Mouse (Mus musculus): ENCODE measurements around the gene Polr2g. TPM values are rescaled to one million over a fixed set of nuclear protein-coding genes. Genes with fewer than 3 reads are reported as not detected.
A peak's percentile ranks its signal among the peaks of the same experiment; 100 is the strongest.
"Not testable (repeated sequence)": the region's sequence is repeated elsewhere in the genome, so short reads cannot be mapped to it uniquely, and the experiment has no call there.

The Polr2g gene
- total and polyA plus RNA-seq, 3 experiments: 53.4 to 56.3 (median 55.1) TPM

DNA sequence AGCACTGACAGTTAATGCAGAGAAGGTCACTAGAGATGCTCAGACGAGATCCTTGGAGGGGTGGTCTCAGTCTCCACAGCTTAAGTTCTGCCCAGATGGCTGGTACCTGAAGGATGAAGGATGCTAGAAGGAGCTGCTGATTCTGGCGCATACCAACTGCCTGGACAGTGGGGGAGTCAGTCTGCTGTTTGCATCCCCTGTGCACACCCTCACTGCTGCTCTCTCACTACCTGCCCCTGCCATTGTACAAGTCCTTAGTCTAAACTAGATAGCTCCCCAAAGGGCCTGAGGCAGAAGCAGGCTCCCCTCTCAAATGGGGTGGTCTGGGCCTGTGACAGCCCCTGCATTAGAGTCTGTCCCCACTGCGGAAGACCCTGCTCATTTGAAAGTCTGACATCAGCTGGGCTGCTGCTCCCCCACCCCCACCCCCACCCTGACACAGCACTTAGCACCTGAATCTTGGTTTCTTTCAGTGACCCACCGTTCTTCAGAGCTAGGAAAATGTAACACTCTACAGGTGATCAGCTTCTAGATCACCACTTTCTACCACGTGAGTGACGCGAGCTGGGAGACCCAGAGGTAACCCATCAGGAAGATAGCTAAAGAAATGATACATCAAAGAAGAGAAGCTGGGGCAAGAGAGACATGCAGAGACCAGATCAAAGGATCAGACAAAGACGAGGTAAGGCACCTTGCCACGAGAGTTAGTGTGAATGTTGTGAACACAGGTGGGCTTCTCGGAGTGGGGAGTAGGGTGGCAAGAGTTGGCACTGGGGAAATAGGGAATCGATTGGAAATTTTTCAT is 40.9 kb upstream of the Polr2g start, which contains the start of gene Gng3:
Gene Gng3 (minus strand): TSS at position 92 of the 805 bp plus-strand sequence.
- no peak for DNase-seq
- Histone ChIP-seq H3K9ac (ENCODE audit: low read depth, low read length) (peak within 1 kb of the TSS; percentile 18), H3K36me3 (ENCODE audit: control insufficient read depth, insufficient read depth, low read length) (no peaks in the 10 kb centered on the region), H3K27me3 (ENCODE audit: control insufficient read depth, insufficient read depth, low read length) (no peaks in the 10 kb centered on the region), H3K27ac (peak within 1 kb of the TSS; percentile 83), H3K79me2 (replicated peaks; ENCODE audit: control insufficient read depth, insufficient read depth, low read length) (no peaks in the 10 kb centered on the region), H3K4me3 (peak within 1 kb of the TSS; percentile 61), H3K4me1 (ENCODE audit: control insufficient read depth, insufficient read depth, low read length) (peaks cover 5% of the 10 kb centered on the region; the same call in 1 of the 2 replicates)
- intact Hi-C loops (cut with DNase I): no loop called here
- 87% methylated on average over 11 of the region's 11 CpGs for WGBS
- TF ChIP-seq EP300 (IDR thresholded peaks at IDR 0.05; ENCODE audit: insufficient read depth, low read depth, low read length) (no peak), POLR2A (IDR thresholded peaks at IDR 0.05; ENCODE audit: insufficient read depth, low read depth, low read length) (no peak), CTCF (IDR thresholded peaks at IDR 0.05) (no peak)

DNA sequence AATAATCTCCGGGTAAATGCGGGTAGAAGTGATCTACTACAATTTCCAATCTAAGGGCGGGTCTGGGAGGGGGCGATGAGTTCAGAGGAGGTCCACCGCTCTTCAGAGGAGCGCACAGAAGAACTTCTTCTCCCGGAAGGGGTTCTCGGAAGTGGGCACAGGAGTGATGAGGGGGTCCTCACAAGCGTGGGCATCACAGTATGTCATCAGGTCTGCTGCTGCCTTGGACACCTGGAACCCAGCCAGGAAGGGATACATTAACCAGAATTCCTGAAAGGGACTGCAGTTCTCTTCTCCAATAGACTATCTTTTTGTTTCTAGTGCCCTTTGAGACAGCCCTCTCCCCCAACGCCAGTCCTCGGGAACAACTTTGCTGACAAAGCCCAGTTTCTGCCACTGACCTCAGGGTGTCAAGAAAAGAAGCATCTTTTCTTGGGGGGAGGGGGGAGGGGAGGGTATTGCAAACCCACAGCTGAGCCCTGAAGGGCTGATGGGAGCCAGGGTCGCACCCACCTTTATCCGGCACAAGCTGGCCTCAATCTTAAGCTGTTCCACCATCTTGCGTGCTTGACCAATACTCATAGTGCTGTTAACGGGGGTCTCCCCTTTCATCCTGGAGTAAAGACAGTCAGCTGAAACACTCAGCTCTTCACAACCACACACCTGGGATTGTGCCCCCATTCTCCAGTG is 39.8 kb upstream of the Polr2g start:
- WGBS: 22% methylated on average over 15 of the region's 15 CpGs
- Histone ChIP-seq H3K4me3 (peak overlapping the region; percentile 61), H3K27me3 (ENCODE audit: control insufficient read depth, insufficient read depth, low read length) (no peaks in the 10 kb centered on the region), H3K79me2 (replicated peaks; ENCODE audit: control insufficient read depth, insufficient read depth, low read length) (no peaks in the 10 kb centered on the region), H3K36me3 (ENCODE audit: control insufficient read depth, insufficient read depth, low read length) (no peaks in the 10 kb centered on the region), H3K4me1 (ENCODE audit: control insufficient read depth, insufficient read depth, low read length) (peaks cover 5% of the 10 kb centered on the region; the same call in 1 of the 2 replicates), H3K27ac (peak overlapping the region; percentile 83), H3K9ac (ENCODE audit: low read depth, low read length) (peak overlapping the region; percentile 76)
- intact Hi-C loops (cut with DNase I): no loop called here
- TF ChIP-seq POLR2A (IDR thresholded peaks at IDR 0.05; ENCODE audit: insufficient read depth, low read depth, low read length) (no peak), EP300 (IDR thresholded peaks at IDR 0.05; ENCODE audit: insufficient read depth, low read depth, low read length) (no peak), CTCF (IDR thresholded peaks at IDR 0.05) (no peak)
- peak in 1 of 2 experiments; percentile 52 for DNase-seq

GRCm38 (mm10) chr19:8837251-8837791 is 38.9 kb upstream of the Polr2g start, which contains the start of gene Bscl2:
TSS of gene Bscl2 (plus strand) at chr19:8837467.
- H3K36me3 ChIP-seq (ENCODE audit: control insufficient read depth, insufficient read depth, low read length): no peaks in the 10 kb centered on the region; the same call in 1 of the 2 replicates
- intact Hi-C loops (cut with DNase I): loop anchor here (2.0 kb wide), 1 partner anchor 15 kb away; no protein-coding TSS in a partner anchor
- peak within 1 kb of the TSS; percentile 61 for H3K4me3 ChIP-seq
- peak within 1 kb of the TSS; percentile 83 for H3K27ac ChIP-seq
- peak; percentile 85 to 88 for DNase-seq
- TF ChIP-seq POLR2A (IDR thresholded peaks at IDR 0.05; ENCODE audit: insufficient read depth, low read depth, low read length) (no peak; the same call in none of the 2 replicates), CTCF (IDR thresholded peaks at IDR 0.05) (peak; percentile 88), EP300 (IDR thresholded peaks at IDR 0.05; ENCODE audit: insufficient read depth, low read depth, low read length) (peak; percentile 54; the same call in 1 of the 2 replicates)
- peak within 1 kb of the TSS; percentile 76 for H3K9ac ChIP-seq (ENCODE audit: low read depth, low read length)
- H3K4me1 ChIP-seq (ENCODE audit: control insufficient read depth, insufficient read depth, low read length): peaks cover 5% of the 10 kb centered on the region; the same call in 1 of the 2 replicates
- no peaks in the 10 kb centered on the region for H3K79me2 ChIP-seq (replicated peaks; ENCODE audit: control insufficient read depth, insufficient read depth, low read length)
- no peaks in the 10 kb centered on the region for H3K27me3 ChIP-seq (ENCODE audit: control insufficient read depth, insufficient read depth, low read length)
- under 1% methylated on average over 38 of the region's 38 CpGs for WGBS

GRCm38 (mm10) chr19:8836327-8836726 is 38.0 kb upstream of the Polr2g start:
- H3K9ac ChIP-seq (ENCODE audit: low read depth, low read length); H3K27ac ChIP-seq; H3K27me3 ChIP-seq (ENCODE audit: control insufficient read depth, insufficient read depth, low read length); H3K36me3 ChIP-seq (ENCODE audit: control insufficient read depth, insufficient read depth, low read length); H3K4me3 ChIP-seq; H3K79me2 ChIP-seq (replicated peaks; ENCODE audit: control insufficient read depth, insufficient read depth, low read length); H3K4me1 ChIP-seq (ENCODE audit: control insufficient read depth, insufficient read depth, low read length); DNase-seq: not testable (repeated sequence)
- WGBS: 97% methylated on average over 10 of the region's 10 CpGs
- intact Hi-C loops (cut with DNase I): loop anchor here (2.0 kb wide), 1 partner anchor 14 kb away; no protein-coding TSS in a partner anchor

DNA sequence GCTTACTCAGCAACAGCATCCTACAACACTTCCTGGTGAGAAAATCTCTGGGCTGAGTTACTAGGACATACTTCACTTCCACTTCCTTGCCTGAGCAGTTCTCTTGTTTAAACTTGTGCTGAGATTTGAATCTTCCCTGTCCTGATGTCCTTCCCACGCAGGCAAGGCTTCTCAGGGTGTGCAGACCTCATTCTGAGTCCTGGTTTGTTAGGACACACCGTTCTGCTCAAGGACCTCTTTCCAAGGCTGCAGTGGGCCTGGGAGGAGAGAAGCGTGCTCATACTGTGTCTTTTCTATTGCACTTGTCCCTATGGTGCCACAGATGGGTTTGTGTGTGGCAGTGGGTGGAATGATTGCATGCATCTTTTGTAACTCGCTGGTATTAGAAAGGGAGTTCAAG is 34.6 kb upstream of the Polr2g start:
- no peak for DNase-seq
- Histone ChIP-seq H3K36me3 (ENCODE audit: control insufficient read depth, insufficient read depth, low read length) (peaks cover 18% of the 10 kb centered on the region), H3K27ac (no peak overlapping the region), H3K27me3 (ENCODE audit: control insufficient read depth, insufficient read depth, low read length) (no peaks in the 10 kb centered on the region), H3K9ac (ENCODE audit: low read depth, low read length) (no peak overlapping the region), H3K79me2 (replicated peaks; ENCODE audit: control insufficient read depth, insufficient read depth, low read length) (no peaks in the 10 kb centered on the region), H3K4me1 (ENCODE audit: control insufficient read depth, insufficient read depth, low read length) (no peaks in the 10 kb centered on the region; the same call in 1 of the 2 replicates), H3K4me3 (no peak overlapping the region)
- intact Hi-C loops (cut with DNase I): no loop called here
- no peak for TF ChIP-seq CTCF (IDR thresholded peaks at IDR 0.05)
- 0 out of 2 replicates have a peak, but pooled peaks have one; percentile 8 for TF ChIP-seq POLR2A (IDR thresholded peaks at IDR 0.05; ENCODE audit: insufficient read depth, low read depth, low read length)
- 84% methylated on average over 4 of the region's 4 CpGs for WGBS

All from heart, adult 2 months (tissue).